Mouse (Mus musculus) CH12.LX (cell line): ENCODE results near the gene Als2cl.

Experiments used
- POLR2A ChIP-seq: IDR thresholded peaks from 2 replicates; pipeline ENCODE4 v1.6.1; 2011; ENCODE audit warnings: low read depth, mild to moderate bottlenecking, improper control_type of control experiment, low read length
- POLR2AphosphoS2 ChIP-seq: IDR thresholded peaks from 2 replicates; pipeline ENCODE4 v1.6.1; 2011; ENCODE audit warnings: low read depth, low read length, improper control_type of control experiment
- SMC3 ChIP-seq: IDR thresholded peaks from 2 replicates; pipeline ENCODE4 v1.6.1; 2011; ENCODE audit warnings: low read depth, low read length, improper control_type of control experiment
- TCF12 ChIP-seq: IDR thresholded peaks from 2 replicates; pipeline ENCODE4 v1.6.1; 2014; ENCODE audit warnings: low read depth, mild to moderate bottlenecking, inconsistent platforms, low read length, improper control_type of control experiment
- USF2 ChIP-seq: conservative IDR thresholded peaks from 2 replicates; pipeline ENCODE4 v1.6.1; 2011; ENCODE audit warnings: low read depth, low read length, improper control_type of control experiment

- TF ChIP-seq POLR2A (no peak), SMC3 (no peak), USF2 (no peak), POLR2AphosphoS2 (no peak), TCF12 (no peak)
Measured at GRCm38 (mm10) chr9:110933850-110934437, 54.3 kb downstream of the Als2cl start.
